Mouse (Mus musculus) induced T-regulatory cell, adult 2 months (primary cell): ENCODE measurements around the gene Exoc1.

Experiments
- DNase-seq: peaks from one replicate; pipeline ENCODE4 v3.0.0-alpha.2; 2012; ENCODE audit warnings: low read depth

Gene Exoc1

DNA sequence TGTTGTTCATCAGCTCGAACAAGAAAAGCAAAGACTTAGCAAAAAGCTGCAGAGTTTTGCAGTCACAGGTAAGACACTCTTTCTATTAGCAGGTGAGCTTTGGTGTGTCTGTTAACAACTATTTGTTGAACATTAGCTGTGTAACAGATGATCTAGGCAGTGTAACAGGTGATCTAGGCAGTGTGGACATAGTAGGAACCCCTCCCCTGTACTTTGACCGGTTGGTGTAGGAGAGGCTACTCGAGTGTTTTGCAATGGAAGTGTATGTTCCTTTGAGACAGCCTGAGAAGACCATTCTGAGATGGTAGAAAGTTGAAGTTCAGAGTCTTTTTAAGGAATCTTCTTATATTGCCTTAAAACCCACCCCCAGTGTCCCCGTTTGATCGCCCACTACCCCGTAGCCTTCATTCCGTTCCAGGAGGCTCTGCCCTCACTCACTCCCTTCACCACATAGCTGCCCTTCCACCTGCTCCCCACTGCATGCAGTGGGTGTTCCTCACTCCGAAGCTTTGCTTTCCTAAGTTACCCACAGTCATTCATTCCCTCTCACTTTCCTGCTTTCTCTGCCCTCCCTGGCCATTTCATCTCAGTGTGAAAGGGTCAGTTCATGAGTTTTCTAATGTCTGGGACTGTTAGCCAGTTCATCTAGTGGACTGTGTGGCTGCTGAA lies 80.7 kb downstream of the Exoc1 start:
- no peak for DNase-seq

GRCm38 (mm10) chr5:76612867-76613499 lies 83.9 kb downstream of the Exoc1 start:
- DNase-seq = no peak

DNA sequence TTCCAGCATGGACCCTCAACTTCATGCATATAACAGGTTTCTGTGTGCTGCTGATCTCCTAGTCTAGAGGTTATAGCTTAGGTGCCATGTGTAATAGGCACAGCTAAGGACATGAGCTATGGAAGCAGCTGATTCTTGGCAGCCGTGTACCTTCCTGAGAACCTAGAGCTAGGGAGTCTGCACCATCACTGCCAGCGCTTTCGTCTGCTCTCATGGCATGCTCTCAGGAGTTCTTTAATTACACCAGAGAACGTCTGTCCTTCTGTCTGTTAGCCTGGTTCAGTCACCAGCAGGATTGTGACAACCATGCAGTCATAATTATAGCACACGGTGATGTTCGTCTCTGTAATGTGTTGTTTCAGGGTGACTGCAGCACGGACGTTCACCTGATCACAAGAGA lies 86.2 kb downstream of the Exoc1 start:
- DNase-seq = no peak

DNA sequence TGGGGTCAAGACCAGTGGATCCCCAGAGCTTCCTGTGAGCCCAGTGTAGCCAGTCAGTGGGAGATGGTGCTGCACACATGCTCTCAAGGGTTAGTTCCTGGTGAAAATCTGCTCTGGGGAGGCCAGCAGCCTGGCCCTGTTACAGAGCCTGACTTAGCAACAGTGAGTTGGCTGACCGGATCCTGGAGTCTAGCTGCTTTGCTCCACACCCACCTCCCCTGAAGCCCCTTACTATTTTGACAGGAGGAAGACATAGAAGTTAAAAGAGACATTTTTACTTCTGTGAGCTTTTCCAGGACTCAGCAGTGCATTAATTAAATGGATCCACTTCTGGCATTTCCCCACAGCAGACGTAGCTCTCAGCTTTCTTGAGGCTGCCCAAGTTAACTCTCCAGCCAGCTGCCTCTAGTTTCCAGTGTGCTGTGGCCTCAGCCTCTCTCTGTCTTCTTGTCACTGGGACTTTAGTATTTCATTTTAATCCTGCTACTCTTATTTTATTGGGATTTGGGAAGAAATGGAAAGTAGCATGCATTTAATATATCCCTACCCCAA lies 87.2 kb downstream of the Exoc1 start:
- DNase-seq = no peak

- no peak for DNase-seq
These were observed 89.6 kb downstream of the Exoc1 start for GRCm38 (mm10) chr5:76618750-76619149.
